Mouse (Mus musculus) embryonic facial prominence, embryonic 10.5 days (tissue): ENCODE measurements around the gene C1qbp. TPM values are rescaled to one million over a fixed set of nuclear protein-coding genes. Genes with fewer than 3 reads are reported as not detected.

ENCODE experiments used
- polyA plus RNA-seq: library from polyadenylated mRNA; unstranded; fragments of >200 nt; fragmentation: Nextera tagmentation; extraction: Ambion mirVana; gene quantifications from 2 replicates; pipeline ENCODE4 v1.2.1, GENCODE M21; 2016

C1qbp gene
- polyA plus RNA-seq, 1 experiment from 2014 or later = 346 TPM

Other genes with a start within 250 kb of the C1qbp start
- 4.7 and 5.7 TPM in 2 replicates for gene Zfp3, start 218.8 kb downstream of the C1qbp start, polyA plus RNA-seq
- gene Scimp, start 170.4 kb downstream of the C1qbp start, polyA plus RNA-seq = not detected in 2 replicates
- gene Rabep1, start 138.2 kb downstream of the C1qbp start, polyA plus RNA-seq = 36.5 and 39.6 TPM in 2 replicates
- 146 and 151 TPM in 2 replicates for gene Nup88, start 13.1 kb downstream of the C1qbp start, polyA plus RNA-seq
- gene Rpain, start 12.8 kb downstream of the C1qbp start, polyA plus RNA-seq = 77.0 and 82.4 TPM in 2 replicates
- gene Dhx33, start 21.4 kb upstream of the C1qbp start, polyA plus RNA-seq = 30.4 and 32.4 TPM in 2 replicates
- gene Mis12, start 36.6 kb upstream of the C1qbp start, polyA plus RNA-seq = 64.5 and 67.5 TPM in 2 replicates
- gene Derl2, start 36.8 kb upstream of the C1qbp start, polyA plus RNA-seq = 33.1 and 33.5 TPM in 2 replicates
- gene 6330403K07Rik, start 50.5 kb upstream of the C1qbp start, polyA plus RNA-seq = 118 and 150 TPM in 2 replicates
- 0.06 TPM in 2 replicates for gene Nlrp1a, start 161.7 kb upstream of the C1qbp start, polyA plus RNA-seq
- not detected in 2 replicates for gene Nlrp1b, start 247.7 kb upstream of the C1qbp start, polyA plus RNA-seq